Mouse (Mus musculus): ENCODE data around the gene Hmgn2. TPM values are rescaled to one million over a fixed set of nuclear protein-coding genes. Genes with fewer than 3 reads are reported as not detected.

Hmgn2 gene
- polyA plus RNA-seq, 1 experiment = 108 TPM

- Histone ChIP-seq H3K27me3 (ENCODE audit: control insufficient read depth, insufficient read depth, insufficient read length) (no peaks in the 10 kb centered on the region), H3K79me2 (ENCODE audit: control insufficient read depth, insufficient read depth) (no peaks in the 10 kb centered on the region), H3K36me3 (ENCODE audit: control insufficient read depth, insufficient read depth) (no peaks in the 10 kb centered on the region), H3K4me2 (ENCODE audit: low read depth) (no peak overlapping the region), H3K4me3 (no peak overlapping the region), H3ac (ENCODE audit: control insufficient read depth, insufficient read length) (no peak overlapping the region)
- no peak for TF ChIP-seq E2F4 (IDR thresholded peaks at IDR 0.05; ENCODE audit: insufficient read depth)
- no peak for TF ChIP-seq TCF12 (IDR thresholded peaks at IDR 0.05; ENCODE audit: insufficient read depth, poor library complexity, severe bottlenecking)
- no peak for TF ChIP-seq SRF (IDR thresholded peaks at IDR 0.05; ENCODE audit: control insufficient read depth, insufficient read length, low read depth)
- no peak for TF ChIP-seq MYOD1 (IDR thresholded peaks at IDR 0.05; ENCODE audit: control insufficient read depth in 1 of 3, insufficient read length in 2 of 3, low read depth in 2 of 3)
- TF ChIP-seq MAX (IDR thresholded peaks at IDR 0.05; ENCODE audit: low read depth) = no peak
- no peak for TF ChIP-seq CEBPB (IDR thresholded peaks at IDR 0.05; ENCODE audit: insufficient read depth, poor library complexity, severe bottlenecking)
- no peak for TF ChIP-seq POLR2AphosphoS2 (IDR thresholded peaks at IDR 0.05; ENCODE audit: insufficient read length, low read depth)
- TF ChIP-seq MYOG (IDR thresholded peaks at IDR 0.05; ENCODE audit: control insufficient read depth in 1 of 3, insufficient read depth in 1 of 3, insufficient read length in 2 of 3, low read depth in 2 of 3) = no peak
- no peak for TF ChIP-seq TCF3 (IDR thresholded peaks at IDR 0.05; ENCODE audit: insufficient read length, low read depth)
- TF ChIP-seq USF1 (IDR thresholded peaks at IDR 0.05; ENCODE audit: low read depth) = no peak
- no peak for TF ChIP-seq REST (IDR thresholded peaks at IDR 0.05; ENCODE audit: insufficient read depth, insufficient read length)
- no peak for TF ChIP-seq POLR2A (IDR thresholded peaks at IDR 0.05; ENCODE audit: insufficient read length, low read depth)
These were observed 26.9 kb downstream of the Hmgn2 start for GRCm38 (mm10) chr4:133941576-133941975.

GRCm38 (mm10) chr4:133940386-133941260, 27.8 kb downstream of the Hmgn2 start:
- Histone ChIP-seq H3K79me2 (ENCODE audit: control insufficient read depth, insufficient read depth) (no peaks in the 10 kb centered on the region), H3ac (ENCODE audit: control insufficient read depth, insufficient read length) (no peak overlapping the region)

GRCm38 (mm10) chr4:133938077-133938476, 30.4 kb downstream of the Hmgn2 start:
- Histone ChIP-seq H3K79me2 (ENCODE audit: control insufficient read depth, insufficient read depth) (no peaks in the 10 kb centered on the region), H3K36me3 (ENCODE audit: control insufficient read depth, insufficient read depth) (no peaks in the 10 kb centered on the region), H3ac (ENCODE audit: control insufficient read depth, insufficient read length) (no peak overlapping the region), H3K27me3 (ENCODE audit: control insufficient read depth, insufficient read depth, insufficient read length) (no peaks in the 10 kb centered on the region), H3K4me2 (ENCODE audit: low read depth) (no peak overlapping the region), H3K4me3 (no peak overlapping the region)
- peak in 1 of 3 experiments; percentile 38 for TF ChIP-seq MYOG (IDR thresholded peaks at IDR 0.05; ENCODE audit: control insufficient read depth in 1 of 3, insufficient read depth in 1 of 3, insufficient read length in 2 of 3, low read depth in 2 of 3)
- peak in 2 of 3 experiments; percentile 22 to 28 for TF ChIP-seq MYOD1 (IDR thresholded peaks at IDR 0.05; ENCODE audit: control insufficient read depth in 1 of 3, insufficient read length in 2 of 3, low read depth in 2 of 3)
- no peak for TF ChIP-seq USF1 (IDR thresholded peaks at IDR 0.05; ENCODE audit: low read depth)

More at GRCm38 (mm10) chr4:133940386-133941260, 27.8 kb downstream of the Hmgn2 start:
- no peaks in the 10 kb centered on the region for H3K27me3 ChIP-seq (ENCODE audit: control insufficient read depth, insufficient read depth, insufficient read length)
- TF ChIP-seq POLR2A (IDR thresholded peaks at IDR 0.05; ENCODE audit: insufficient read length, low read depth) = no peak
- no peaks in the 10 kb centered on the region for H3K36me3 ChIP-seq (ENCODE audit: control insufficient read depth, insufficient read depth)
- H3K4me2 ChIP-seq (ENCODE audit: low read depth) = no peak overlapping the region
- H3K4me3 ChIP-seq = no peak overlapping the region

- no peak overlapping the region for H3K4me2 ChIP-seq (ENCODE audit: low read depth)
These were observed 36.7 kb downstream of the Hmgn2 start for GRCm38 (mm10) chr4:133931785-133932184.

GRCm38 (mm10) chr4:133931349-133931748, 37.1 kb downstream of the Hmgn2 start:
- H3K36me3 ChIP-seq (ENCODE audit: control insufficient read depth, insufficient read depth) = no peaks in the 10 kb centered on the region
- TF ChIP-seq REST (IDR thresholded peaks at IDR 0.05; ENCODE audit: insufficient read depth, insufficient read length) = no peak
- TF ChIP-seq TCF12 (IDR thresholded peaks at IDR 0.05; ENCODE audit: insufficient read depth, poor library complexity, severe bottlenecking) = no peak
- TF ChIP-seq USF1 (IDR thresholded peaks at IDR 0.05; ENCODE audit: low read depth) = no peak
- TF ChIP-seq MYOG (IDR thresholded peaks at IDR 0.05; ENCODE audit: control insufficient read depth in 1 of 3, insufficient read depth in 1 of 3, insufficient read length in 2 of 3, low read depth in 2 of 3) = no peak
- TF ChIP-seq POLR2A (IDR thresholded peaks at IDR 0.05; ENCODE audit: insufficient read length, low read depth) = no peak
- TF ChIP-seq TCF3 (IDR thresholded peaks at IDR 0.05; ENCODE audit: insufficient read length, low read depth) = no peak
- no peak for TF ChIP-seq CEBPB (IDR thresholded peaks at IDR 0.05; ENCODE audit: insufficient read depth, poor library complexity, severe bottlenecking)
- no peak for TF ChIP-seq MYOD1 (IDR thresholded peaks at IDR 0.05; ENCODE audit: control insufficient read depth in 1 of 3, insufficient read length in 2 of 3, low read depth in 2 of 3)
- no peak for TF ChIP-seq MAX (IDR thresholded peaks at IDR 0.05; ENCODE audit: low read depth)
- no peak for TF ChIP-seq POLR2AphosphoS2 (IDR thresholded peaks at IDR 0.05; ENCODE audit: insufficient read length, low read depth)
- TF ChIP-seq E2F4 (IDR thresholded peaks at IDR 0.05; ENCODE audit: insufficient read depth) = no peak
- no peaks in the 10 kb centered on the region for H3K27me3 ChIP-seq (ENCODE audit: control insufficient read depth, insufficient read depth, insufficient read length)
- no peak overlapping the region for H3K4me2 ChIP-seq (ENCODE audit: low read depth)
- no peak overlapping the region for H3K4me3 ChIP-seq
- H3ac ChIP-seq (ENCODE audit: control insufficient read depth, insufficient read length) = no peak overlapping the region
- H3K79me2 ChIP-seq (ENCODE audit: control insufficient read depth, insufficient read depth) = no peaks in the 10 kb centered on the region

More at GRCm38 (mm10) chr4:133931785-133932184, 36.7 kb downstream of the Hmgn2 start:
- Histone ChIP-seq H3K27me3 (ENCODE audit: control insufficient read depth, insufficient read depth, insufficient read length) (no peaks in the 10 kb centered on the region), H3K4me3 (no peak overlapping the region), H3ac (ENCODE audit: control insufficient read depth, insufficient read length) (no peak overlapping the region), H3K36me3 (ENCODE audit: control insufficient read depth, insufficient read depth) (no peaks in the 10 kb centered on the region), H3K79me2 (ENCODE audit: control insufficient read depth, insufficient read depth) (no peaks in the 10 kb centered on the region)
- TF ChIP-seq TCF3 (IDR thresholded peaks at IDR 0.05; ENCODE audit: insufficient read length, low read depth) (no peak), SRF (IDR thresholded peaks at IDR 0.05; ENCODE audit: control insufficient read depth, insufficient read length, low read depth) (no peak)
